ENCODE assay signal across 26 mouse cellular contexts in genomic region chr11:117727031-117727430, GRCm38 (mm10). TPM values are rescaled to one million over a fixed set of nuclear protein-coding genes. Genes with fewer than 3 reads are reported as not detected.
DNase-seq lines count a peak whose midpoint lies in the region; ATAC-seq and TF ChIP-seq lines count a peak whose summit lies in the region.
"Had no signal": no experiment of that assay in that cellular context is flagged by ENCODE, and none has a peak within 500 bp of the region (broad histone marks: within the 10 kb centered on the region; RNA-seq: fewer than 3 reads in every experiment).

No protein-coding gene starts in this region.

- ATAC-seq in frontal cortex, adult (ENCODE audit: low TSS enrichment), result peak; percentile 39; the same call in 1 of the 2 replicates
- ATAC-seq in liver, embryonic 12.5 days, result no peak
- ATAC-seq: forebrain, embryonic 14.5 days; forebrain, postnatal 0 days; hindbrain, embryonic 16.5 days; intestine, embryonic 15.5 days; Patski had no signal

- TF ChIP-seq POLR2A in MEL (IDR thresholded peaks at IDR 0.05; ENCODE audit: control insufficient read depth in 1 of 2, insufficient read depth in 1 of 2, low read depth in 1 of 2, low read length in 2 of 2, poor library complexity in 1 of 2), result no peak

- H3K36me3 ChIP-seq in MEL (ENCODE audit: control insufficient read depth in 1 of 2, insufficient read depth in 2 of 2, low read length in 2 of 2), result peaks cover 0 to 12% of the 10 kb centered on the region in 2 experiments; a peak in 3 of 4 replicates
- peaks cover 19% of the 10 kb centered on the region for H3K36me3 ChIP-seq in liver, embryonic 12.5 days

- no peak for TF ChIP-seq RAD21 in MEL (IDR thresholded peaks at IDR 0.05; ENCODE audit: low read depth, low read length)

- 83% methylated on average over 4 of the region's 4 CpGs for WGBS in liver, embryonic 12.5 days (ENCODE audit: insufficient replicate concordance)

- H3K27me3 ChIP-seq in MEL (ENCODE audit: control insufficient read depth in 1 of 2, insufficient read depth in 2 of 2, low read length in 2 of 2), result no peaks in the 10 kb centered on the region
- H3K27me3 ChIP-seq in liver, embryonic 12.5 days (replicated peaks), result no peaks in the 10 kb centered on the region
- H3K27me3 ChIP-seq: embryonic facial prominence, embryonic 12.5 days; embryonic facial prominence, embryonic 15.5 days; heart, embryonic 12.5 days; heart, embryonic 15.5 days; hindbrain, embryonic 13.5 days; intestine, embryonic 15.5 days; Patski had no signal

- H3K4me3 ChIP-seq in MEL (ENCODE audit: control insufficient read depth in 1 of 2, insufficient read depth in 1 of 2, low read depth in 2 of 2, low read length in 2 of 2), result no peak overlapping the region
- H3K4me3 ChIP-seq in liver, embryonic 12.5 days, result no peak overlapping the region
- H3K4me3 ChIP-seq: embryonic facial prominence, embryonic 12.5 days; embryonic facial prominence, embryonic 15.5 days; heart, embryonic 12.5 days; heart, embryonic 15.5 days; hindbrain, embryonic 10.5 days; hindbrain, embryonic 13.5 days; intestine, embryonic 15.5 days had no signal

- H3K4me2 ChIP-seq in liver, embryonic 12.5 days, result no peak overlapping the region
- H3K4me2 ChIP-seq: embryonic facial prominence, embryonic 12.5 days; embryonic facial prominence, embryonic 15.5 days; heart, embryonic 12.5 days; heart, embryonic 15.5 days; hindbrain, embryonic 13.5 days; intestine, embryonic 15.5 days had no signal

- no peaks in the 10 kb centered on the region for H3K9me3 ChIP-seq in MEL (replicated peaks; ENCODE audit: insufficient read depth, low read length)
- no peaks in the 10 kb centered on the region for H3K9me3 ChIP-seq in liver, embryonic 12.5 days (replicated peaks)
- H3K9me3 ChIP-seq: embryonic facial prominence, embryonic 12.5 days; embryonic facial prominence, embryonic 15.5 days; heart, embryonic 12.5 days; heart, embryonic 15.5 days; hindbrain, embryonic 10.5 days; hindbrain, embryonic 13.5 days; intestine, embryonic 15.5 days had no signal

- peaks cover 5 to 17% of the 10 kb centered on the region in 2 experiments for H3K4me1 ChIP-seq in MEL (ENCODE audit: control insufficient read depth in 1 of 2, insufficient read depth in 2 of 2, low read length in 2 of 2)
- H3K4me1 ChIP-seq in liver, embryonic 12.5 days, result peaks cover 8% of the 10 kb centered on the region; the same call in 1 of the 2 replicates
- H3K4me1 ChIP-seq: hindbrain, embryonic 10.5 days; hindbrain, embryonic 13.5 days; intestine, embryonic 15.5 days had no signal

- H3K27ac ChIP-seq in MEL (ENCODE audit: control insufficient read depth, low read depth, low read length), result no peak overlapping the region
- H3K27ac ChIP-seq in liver, embryonic 12.5 days, result no peak overlapping the region
- H3K27ac ChIP-seq: embryonic facial prominence, embryonic 12.5 days; embryonic facial prominence, embryonic 15.5 days; heart, embryonic 15.5 days; hindbrain, embryonic 10.5 days; hindbrain, embryonic 13.5 days; intestine, embryonic 15.5 days had no signal

- H3K9ac ChIP-seq in MEL (ENCODE audit: control insufficient read depth, low read depth, low read length, poor library complexity, severe bottlenecking), result no peak overlapping the region
- H3K9ac ChIP-seq in liver, embryonic 12.5 days, result no peak overlapping the region
- H3K9ac ChIP-seq: embryonic facial prominence, embryonic 12.5 days; embryonic facial prominence, embryonic 15.5 days; forebrain, postnatal 0 days; heart, embryonic 12.5 days; heart, embryonic 15.5 days; hindbrain, embryonic 13.5 days; intestine, embryonic 15.5 days had no signal

- no peaks in the 10 kb centered on the region for H3K79me2 ChIP-seq in MEL (ENCODE audit: control insufficient read depth, insufficient read depth, low read length, poor library complexity)

- no peak for TF ChIP-seq EP300 in MEL (IDR thresholded peaks at IDR 0.05; ENCODE audit: low read depth in 1 of 2, low read length in 2 of 2)

- no peak for DNase-seq in frontal cortex, adult 2 months (ENCODE audit: extremely low spot score in 1 of 2, low spot score in 1 of 2)
- DNase-seq in MEL (ENCODE audit: low read depth, low spot score), result peak; percentile 32
- peak; percentile 45 for DNase-seq in brain, adult 2 months (ENCODE audit: low read depth, low spot score)
- DNase-seq in lung, postnatal 25 days (ENCODE audit: low spot score), result no peak
- DNase-seq: adrenal gland, adult 2 months; adrenal gland, postnatal 14 days; cerebellum, adult 18-20 months; cerebellum, adult 9-10 months; cerebellum, postnatal 14 days; forebrain, postnatal 0 days; gastrocnemius, postnatal 25 days; heart, adult 18-20 months; heart, postnatal 10 days; heart, postnatal 36 days had no signal

- no peak for TF ChIP-seq CTCF in MEL (IDR thresholded peaks at IDR 0.05 in 2 of 3, conservative IDR thresholded peaks at IDR 0.05 in 1 of 3; ENCODE audit: control insufficient read depth in 1 of 3, insufficient read depth in 1 of 3, low read depth in 2 of 3, low read length in 3 of 3, poor library complexity in 1 of 3, severe bottlenecking in 1 of 3)

TF ChIP-seq in MEL, 35 proteins besides CTCF, POLR2A, EP300 and RAD21:
- TF ChIP-seq NRF1 (IDR thresholded peaks at IDR 0.05; ENCODE audit: insufficient read depth, low read depth, low read length, poor library complexity, severe bottlenecking) (no peak), ZC3H11A (IDR thresholded peaks at IDR 0.05; ENCODE audit: low read depth, low read length) (no peak), MYB (IDR thresholded peaks at IDR 0.05; ENCODE audit: low read depth, low read length) (no peak), ELF1 (IDR thresholded peaks at IDR 0.05; ENCODE audit: low read depth, low read length) (no peak), MXI1 (IDR thresholded peaks at IDR 0.05; ENCODE audit: low read depth, low read length) (no peak), UBTF (IDR thresholded peaks at IDR 0.05; ENCODE audit: borderline replicate concordance, insufficient read depth, low read depth, low read length) (no peak), POLR2AphosphoS5 (IDR thresholded peaks at IDR 0.05; ENCODE audit: borderline replicate concordance, low read depth, low read length) (no peak), HCFC1 (IDR thresholded peaks at IDR 0.05; ENCODE audit: low read depth, low read length) (no peak), CHD2 (IDR thresholded peaks at IDR 0.05; ENCODE audit: low read length) (no peak), GABPA (IDR thresholded peaks at IDR 0.05; ENCODE audit: low read depth, low read length) (no peak), MAZ (IDR thresholded peaks at IDR 0.05; ENCODE audit: low read depth, low read length) (no peak), SIN3A (IDR thresholded peaks at IDR 0.05; ENCODE audit: low read length) (no peak), CHD1 (IDR thresholded peaks at IDR 0.05; ENCODE audit: low read depth, low read length) (no peak), MAX (IDR thresholded peaks at IDR 0.05; ENCODE audit: low read length) (no peak), ZNF384 (IDR thresholded peaks at IDR 0.05; ENCODE audit: low read depth, low read length) (no peak), USF1 (IDR thresholded peaks at IDR 0.05; ENCODE audit: low read depth, low read length) (no peak), BHLHE40 (IDR thresholded peaks at IDR 0.05; ENCODE audit: borderline replicate concordance, low read depth, low read length) (no peak), GATA1 (IDR thresholded peaks at IDR 0.05; ENCODE audit: low read depth, low read length) (no peak)

RNA-seq across cellular contexts. Expression of gene Tmc8, which starts 54.8 kb away (rescaled TPM):
- polyA plus RNA-seq in frontal cortex, adult 2 months (2012; rRNA removed), result 0.42 and 0.50 TPM in 2 replicates
- total RNA-seq in MEL (2012; rRNA removed), result 15.4 TPM in 2 replicates
- polyA plus RNA-seq in MEL (2012; ENCODE audit: insufficient read depth in 1 of 2, insufficient read length in 2 of 2, low read depth in 1 of 2, low replicate concordance in 2 of 2, missing spikeins in 1 of 2), result 10 to 100 TPM in 1 of 2 experiments, not detected in 1; 23.5 TPM
- 19.8 and 21.6 TPM in 2 replicates for polyA plus RNA-seq in liver, embryonic 12.5 days (2016; fragmentation: Nextera tagmentation; extraction: Ambion mirVana)

RNA-seq across cellular contexts. Expression of gene Tmc6, which starts 55.0 kb away (rescaled TPM):
- polyA plus RNA-seq in frontal cortex, adult 2 months (2012; rRNA removed), result 7.1 and 7.2 TPM in 2 replicates
- total RNA-seq in MEL (2012; rRNA removed), result 52.0 and 61.2 TPM in 2 replicates
- polyA plus RNA-seq in MEL (2012; ENCODE audit: insufficient read depth in 1 of 2, insufficient read length in 2 of 2, low read depth in 1 of 2, low replicate concordance in 2 of 2, missing spikeins in 1 of 2), result 10 to 100 TPM in 1 of 2 experiments, not detected in 1; 48.8 TPM
- 55.5 and 58.2 TPM in 2 replicates for polyA plus RNA-seq in liver, embryonic 12.5 days (2016; fragmentation: Nextera tagmentation; extraction: Ambion mirVana)

Comparison
In these comparisons a context has a peak if more than half of its experiments do, and no peak if none do; other contexts are left out.
1. DNase-seq: peak in MEL (single experiment) and brain, adult 2 months (single experiment); none in frontal cortex, adult 2 months (0 of 2) and lung, postnatal 25 days (single experiment).